Mouse (Mus musculus): Measurements from ENCODE around the gene Zscan20. TPM values are rescaled to one million over a fixed set of nuclear protein-coding genes. Genes with fewer than 3 reads are reported as not detected.

Zscan20 gene
- polyA plus RNA-seq (2015; fragmentation: Nextera tagmentation; extraction: Ambion mirVana): 2.5 and 3.5 TPM in 2 replicates

- H3K4me3 ChIP-seq (replicated peaks): peak within 1 kb of the TSS; percentile 66
- 0 out of 2 replicates have a peak, but pooled peaks cover 2% of the 10 kb centered on the region for H3K36me3 ChIP-seq
- H3K4me2 ChIP-seq (replicated peaks): peak within 1 kb of the TSS; percentile 80
- ATAC-seq: peak; percentile 98
- H3K27ac ChIP-seq: no peak within 1 kb of the TSS; the same call in 1 of the 2 replicates
- H3K4me1 ChIP-seq (replicated peaks): peaks cover 5% of the 10 kb centered on the region
- WGBS: under 1% methylated on average over 24 of the region's 24 CpGs
- no peaks in the 10 kb centered on the region for H3K9me3 ChIP-seq
- H3K9ac ChIP-seq: peak within 1 kb of the TSS; percentile 40
- H3K27me3 ChIP-seq (replicated peaks): no peaks in the 10 kb centered on the region
Observed at GRCm38 (mm10) chr4:128609925-128610402, at the start of gene Zscan20. Gene Zscan20 (minus strand): TSS chr4:128610098.

- Histone ChIP-seq H3K4me3 (replicated peaks) (peak overlapping the region; percentile 74), H3K27me3 (replicated peaks) (no peaks in the 10 kb centered on the region), H3K9me3 (no peaks in the 10 kb centered on the region), H3K9ac (peak overlapping the region; percentile 81), H3K36me3 (no peaks in the 10 kb centered on the region), H3K4me1 (replicated peaks) (peaks cover 13% of the 10 kb centered on the region), H3K4me2 (replicated peaks) (peak overlapping the region; percentile 97), H3K27ac (no peak overlapping the region)
- no peak for ATAC-seq
- 5% methylated on average over 12 of the region's 12 CpGs for WGBS
Observed at GRCm38 (mm10) chr4:128655446-128655845, 45.5 kb upstream of the Zscan20 start.

GRCm38 (mm10) chr4:128654505-128655381 is 44.8 kb upstream of the Zscan20 start, which contains the start of gene Phc2:
Gene Phc2 (plus strand): TSS chr4:128654702.
- Histone ChIP-seq H3K4me2 (replicated peaks) (peak within 1 kb of the TSS; percentile 97), H3K9me3 (no peaks in the 10 kb centered on the region), H3K9ac (peak within 1 kb of the TSS; percentile 81), H3K27ac (peak within 1 kb of the TSS; percentile 52), H3K4me3 (replicated peaks) (peak within 1 kb of the TSS; percentile 74), H3K36me3 (no peaks in the 10 kb centered on the region), H3K27me3 (replicated peaks) (no peaks in the 10 kb centered on the region), H3K4me1 (replicated peaks) (peaks cover 13% of the 10 kb centered on the region)
- under 1% methylated on average over 69 of the region's 85 CpGs for WGBS
- ATAC-seq: peak; percentile 99

GRCm38 (mm10) chr4:128652584-128653298 is 42.8 kb upstream of the Zscan20 start:
- peak overlapping the region; percentile 56 for H3K27ac ChIP-seq
- no peak for ATAC-seq

GRCm38 (mm10) chr4:128651530-128651929 is 41.6 kb upstream of the Zscan20 start:
- Histone ChIP-seq H3K36me3 (no peaks in the 10 kb centered on the region), H3K9ac (no peak overlapping the region), H3K27me3 (replicated peaks) (no peaks in the 10 kb centered on the region), H3K4me2 (replicated peaks) (no peak overlapping the region), H3K9me3 (no peaks in the 10 kb centered on the region), H3K27ac (no peak overlapping the region), H3K4me3 (replicated peaks) (no peak overlapping the region), H3K4me1 (replicated peaks) (peaks cover 27% of the 10 kb centered on the region)
- 52% methylated on average over 3 of the region's 3 CpGs for WGBS
- no peak for ATAC-seq

More at GRCm38 (mm10) chr4:128652584-128653298, 42.8 kb upstream of the Zscan20 start:
- Histone ChIP-seq H3K27me3 (replicated peaks) (no peaks in the 10 kb centered on the region), H3K4me1 (replicated peaks) (peaks cover 23% of the 10 kb centered on the region), H3K9ac (no peak overlapping the region), H3K4me3 (replicated peaks) (no peak overlapping the region), H3K9me3 (no peaks in the 10 kb centered on the region), H3K4me2 (replicated peaks) (no peak overlapping the region), H3K36me3 (no peaks in the 10 kb centered on the region)
- WGBS: 23% methylated on average over 5 of the region's 5 CpGs

GRCm38 (mm10) chr4:128648567-128649255 is 38.8 kb upstream of the Zscan20 start:
- Histone ChIP-seq H3K9ac (no peak overlapping the region), H3K4me1 (replicated peaks) (peaks cover 21% of the 10 kb centered on the region), H3K36me3 (no peaks in the 10 kb centered on the region), H3K4me3 (replicated peaks) (no peak overlapping the region), H3K4me2 (replicated peaks) (no peak overlapping the region), H3K27ac (no peak overlapping the region), H3K9me3 (no peaks in the 10 kb centered on the region), H3K27me3 (replicated peaks) (no peaks in the 10 kb centered on the region)
- WGBS: 42% methylated on average over 8 of the region's 8 CpGs
- ATAC-seq: peak; percentile 67

GRCm38 (mm10) chr4:128646762-128647161 is 36.9 kb upstream of the Zscan20 start:
- 36% methylated on average over 7 of the region's 7 CpGs for WGBS
- Histone ChIP-seq H3K27ac (no peak overlapping the region), H3K36me3 (no peaks in the 10 kb centered on the region), H3K9me3 (no peaks in the 10 kb centered on the region), H3K27me3 (replicated peaks) (no peaks in the 10 kb centered on the region), H3K4me2 (replicated peaks) (no peak overlapping the region), H3K4me1 (replicated peaks) (peaks cover 17% of the 10 kb centered on the region), H3K4me3 (replicated peaks) (no peak overlapping the region), H3K9ac (no peak overlapping the region)
- ATAC-seq: no peak

- Histone ChIP-seq H3K27me3 (replicated peaks) (no peaks in the 10 kb centered on the region), H3K36me3 (no peaks in the 10 kb centered on the region), H3K9ac (no peak overlapping the region), H3K9me3 (no peaks in the 10 kb centered on the region), H3K4me3 (replicated peaks) (no peak overlapping the region), H3K27ac (no peak overlapping the region), H3K4me1 (replicated peaks) (peaks cover 20% of the 10 kb centered on the region), H3K4me2 (replicated peaks) (no peak overlapping the region)
- no peak for ATAC-seq
- whole genome bisulfite sequencing: 59% methylated on average over 6 of the region's 6 CpGs
Observed at GRCm38 (mm10) chr4:128645896-128646295, 36.0 kb upstream of the Zscan20 start.

GRCm38 (mm10) chr4:128641766-128642717 is 32.1 kb upstream of the Zscan20 start:
- peaks cover 21% of the 10 kb centered on the region for H3K4me1 ChIP-seq (replicated peaks)
- no peak overlapping the region; the same call in 1 of the 2 replicates for H3K9ac ChIP-seq
- H3K4me3 ChIP-seq (replicated peaks): no peak overlapping the region
- no peaks in the 10 kb centered on the region for H3K9me3 ChIP-seq
- H3K27ac ChIP-seq: peak overlapping the region; percentile 54
- H3K36me3 ChIP-seq: no peaks in the 10 kb centered on the region
- H3K27me3 ChIP-seq (replicated peaks): no peaks in the 10 kb centered on the region
- peak; percentile 46 for ATAC-seq
- H3K4me2 ChIP-seq (replicated peaks): no peak overlapping the region
- 28% methylated on average over 23 of the region's 23 CpGs for WGBS

GRCm38 (mm10) chr4:128638265-128638923 is 28.5 kb upstream of the Zscan20 start:
- no peaks in the 10 kb centered on the region for H3K9me3 ChIP-seq
- peaks cover 33% of the 10 kb centered on the region for H3K4me1 ChIP-seq (replicated peaks)
- H3K27ac ChIP-seq: 0 out of 2 replicates have a peak overlapping the region, but pooled peaks have one; percentile 39
- H3K36me3 ChIP-seq: no peaks in the 10 kb centered on the region
- H3K9ac ChIP-seq: no peak overlapping the region
- no peak for ATAC-seq
- 76% methylated on average over 18 of the region's 18 CpGs for WGBS
- no peak overlapping the region for H3K4me2 ChIP-seq (replicated peaks)
- H3K4me3 ChIP-seq (replicated peaks): no peak overlapping the region
- H3K27me3 ChIP-seq (replicated peaks): no peaks in the 10 kb centered on the region
